Mouse (Mus musculus): ENCODE measurements around the gene Nptx2.

- TF ChIP-seq CTCF (IDR thresholded peaks at IDR 0.05; ENCODE audit: extremely low read depth, insufficient read depth, insufficient read length, insufficient replicate concordance) (no peak), POLR2A (IDR thresholded peaks at IDR 0.05; ENCODE audit: low read depth, low read length) (no peak)
Observed at GRCm38 (mm10) chr5:144546423-144546995, 807 bp downstream of the Nptx2 start.
